ENCODE assay signal across 7 mouse cellular contexts in the genomic region with DNA sequence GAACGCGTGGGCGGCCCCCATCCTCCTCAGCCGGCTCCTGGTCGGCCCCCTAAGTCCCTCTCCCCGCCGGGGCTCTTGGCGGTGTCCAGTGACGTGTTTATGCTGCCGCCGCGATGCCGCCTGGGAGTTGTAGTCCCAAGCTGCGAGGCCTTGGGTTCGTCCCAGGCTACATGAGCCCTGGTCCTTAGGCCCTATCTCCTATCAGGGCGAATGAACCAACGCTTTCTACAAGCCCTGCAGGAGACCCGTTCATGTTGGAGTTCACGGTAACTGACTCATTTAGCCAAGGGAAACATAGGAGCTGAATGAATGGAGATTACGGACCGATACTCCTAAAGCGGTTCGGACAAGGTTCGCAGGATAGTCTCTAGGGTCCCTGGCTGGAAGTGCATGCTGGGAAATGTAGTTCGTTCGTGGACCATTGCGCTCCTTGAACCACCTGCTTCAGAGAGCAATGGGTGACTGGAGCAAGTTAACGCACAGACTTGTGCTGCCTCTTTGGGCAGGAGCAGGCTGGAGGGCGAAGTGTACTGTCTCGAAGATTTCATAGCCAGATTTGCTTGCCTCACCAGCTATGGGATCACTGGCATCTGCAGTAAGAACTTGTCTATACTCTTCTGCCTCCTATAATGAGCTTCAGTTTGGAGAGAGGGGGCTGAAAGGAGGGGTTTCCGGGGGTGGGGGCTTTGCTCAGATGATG. TPM values are rescaled to one million over a fixed set of nuclear protein-coding genes. Genes with fewer than 3 reads are reported as not detected.
DNase-seq lines count a peak whose midpoint lies in the region; ATAC-seq lines count a peak whose summit lies in the region.

TSS of gene Map3k10 (minus strand) at position 77 of the 700 bp plus-strand sequence.

- WGBS in intestine, embryonic 16.5 days = under 1% methylated on average over 31 of the region's 31 CpGs
- under 1% methylated on average over 31 of the region's 31 CpGs for WGBS in midbrain, embryonic 11.5 days

- peak within 1 kb of the TSS; percentile 86 for H3K4me3 ChIP-seq in intestine, embryonic 16.5 days (ENCODE audit: low read length)
- H3K4me3 ChIP-seq in midbrain, embryonic 11.5 days (ENCODE audit: low read depth, low read length) = peak within 1 kb of the TSS; percentile 93

- H3K9me3 ChIP-seq in intestine, embryonic 16.5 days (ENCODE audit: control insufficient read depth, low read length) = no peaks in the 10 kb centered on the region
- no peaks in the 10 kb centered on the region for H3K9me3 ChIP-seq in midbrain, embryonic 11.5 days (ENCODE audit: control insufficient read depth, low read length)

- no peaks in the 10 kb centered on the region for H3K27me3 ChIP-seq in intestine, embryonic 16.5 days (replicated peaks; ENCODE audit: control insufficient read depth, insufficient read depth, low read length)
- no peaks in the 10 kb centered on the region for H3K27me3 ChIP-seq in midbrain, embryonic 11.5 days (ENCODE audit: control insufficient read depth, insufficient read depth, low read length)

- H3K4me1 ChIP-seq in intestine, embryonic 16.5 days (ENCODE audit: control insufficient read depth, insufficient read depth, low read length) = peaks cover 17% of the 10 kb centered on the region
- H3K4me1 ChIP-seq in midbrain, embryonic 11.5 days (ENCODE audit: control insufficient read depth, insufficient read depth, low read length) = peaks cover 21% of the 10 kb centered on the region

- peak within 1 kb of the TSS; percentile 84 for H3K9ac ChIP-seq in intestine, embryonic 16.5 days (ENCODE audit: low read depth, low read length)
- peak within 1 kb of the TSS; percentile 88 for H3K9ac ChIP-seq in midbrain, embryonic 11.5 days (ENCODE audit: low read length)

- H3K4me2 ChIP-seq in intestine, embryonic 16.5 days (ENCODE audit: low read depth, low read length) = peak within 1 kb of the TSS; percentile 99
- peak within 1 kb of the TSS; percentile 100 for H3K4me2 ChIP-seq in midbrain, embryonic 11.5 days

- no peaks in the 10 kb centered on the region for H3K36me3 ChIP-seq in intestine, embryonic 16.5 days (ENCODE audit: control insufficient read depth, insufficient read depth, low read length)
- H3K36me3 ChIP-seq in midbrain, embryonic 11.5 days (ENCODE audit: control insufficient read depth, insufficient read depth, low read length) = no peaks in the 10 kb centered on the region

- H3K27ac ChIP-seq in intestine, embryonic 16.5 days (ENCODE audit: low read length) = peak within 1 kb of the TSS; percentile 95
- H3K27ac ChIP-seq in midbrain, embryonic 11.5 days (ENCODE audit: low read depth, low read length) = peak within 1 kb of the TSS; percentile 82

- peak; percentile 90 for DNase-seq in adrenal gland, adult 8-10 months
- peak; percentile 98 for DNase-seq in embryo, embryonic 9.5 days (ENCODE audit: extremely low spot score)
- DNase-seq in gastrocnemius, postnatal 4 days (ENCODE audit: low spot score in 2 of 2) = peak; percentile 77 to 93
- DNase-seq in left cerebral cortex, postnatal 36 days (ENCODE audit: low spot score in 2 of 2) = peak; percentile 97
- peak; percentile 100 for DNase-seq in midbrain, embryonic 11.5 days (ENCODE audit: low spot score, missing footprints)
- DNase-seq in skeletal muscle tissue, adult 2 months (ENCODE audit: low read depth, low spot score) = peak; percentile 83

- intact Hi-C loops in left cerebral cortex, postnatal 36 days (cut with DNase I) = no loop called here

- peak; percentile 99 for ATAC-seq in intestine, embryonic 16.5 days
- peak; percentile 98 for ATAC-seq in midbrain, embryonic 11.5 days (ENCODE audit: low FRiP score)

RNA-seq across cellular contexts. Expression of gene Map3k10, which starts in this region (rescaled TPM):
- 10 to 100 TPM; 28.7 to 36.3 (median 34.4) TPM for total RNA-seq in adrenal gland, adult 8-10 months (2022)
- total RNA-seq in gastrocnemius, postnatal 4 days (2021) = 10 to 100 TPM; 19.2 to 20.0 TPM
- 2.2 and 2.9 TPM in 2 replicates for polyA plus RNA-seq in intestine, embryonic 16.5 days (2015; fragmentation: Nextera tagmentation; extraction: Ambion mirVana)
- total RNA-seq in left cerebral cortex, postnatal 36 days (2021) = 100 to 1,000 TPM; 213 to 246 TPM
- 5.1 and 8.8 TPM in 2 replicates for polyA plus RNA-seq in midbrain, embryonic 11.5 days (2014; fragmentation: Nextera tagmentation; extraction: Ambion mirVana)

Comparison
In these comparisons a context has a peak if more than half of its experiments do, and no peak if none do; other contexts are left out.
1. Peak in every context shown above with its lines: DNase-seq, ATAC-seq, H3K4me3 ChIP-seq and H3K27ac ChIP-seq.
2. RNA of gene Map3k10 (total RNA-seq): 213 to 246 TPM in left cerebral cortex, postnatal 36 days; 28.7 to 36.3 TPM in adrenal gland, adult 8-10 months and 19.2 to 20.0 TPM in gastrocnemius, postnatal 4 days; every median in the first group is over 4 times any median in the second.